Mouse (Mus musculus) liver, adult 2 months (tissue): ENCODE measurements around the gene Wwox. TPM values are rescaled to one million over a fixed set of nuclear protein-coding genes. Genes with fewer than 3 reads are reported as not detected.

Experiments used
- DNase-seq: peaks from one replicate; pipeline ENCODE4 v3.0.0-alpha.2; 2011; ENCODE audit warnings: low read depth, low spot score; ENCODE audit errors: extremely low read depth
- H3K27ac ChIP-seq: fragments of 200-500 bp; replicated peaks from 2 replicates; pipeline ENCODE4 v1.5.1; 2012; ENCODE audit warnings: low read depth, mild to moderate bottlenecking, control low read depth, inconsistent platforms, low read length; ENCODE audit not compliant: insufficient read depth
- H3K27me3 ChIP-seq: fragments of 200-500 bp; 2 replicates; pipeline ENCODE4 v1.6.1; 2012; ENCODE audit warnings: mild to moderate bottlenecking, moderate library complexity, low read length, inconsistent platforms; ENCODE audit not compliant: control insufficient read depth, insufficient read depth
- H3K36me3 ChIP-seq: fragments of 200-500 bp; 2 replicates; pipeline ENCODE4 v1.6.1; 2012; ENCODE audit warnings: low read length, inconsistent platforms; ENCODE audit not compliant: control insufficient read depth, insufficient read depth
- H3K4me1 ChIP-seq: fragments of 200-500 bp; 2 replicates; pipeline ENCODE4 v1.6.1; 2011; ENCODE audit warnings: low read length; ENCODE audit not compliant: control insufficient read depth, insufficient read depth
- H3K4me3 ChIP-seq: fragments of 200-500 bp; 2 replicates; pipeline ENCODE4 v1.5.1; 2011; ENCODE audit warnings: low read depth, mild to moderate bottlenecking, control low read depth, low read length, moderate library complexity; ENCODE audit not compliant: insufficient read depth
- H3K79me2 ChIP-seq: fragments of 200-500 bp; 2 replicates; pipeline ENCODE4 v1.6.1; 2012; ENCODE audit warnings: inconsistent platforms, mild to moderate bottlenecking, low read length, moderate library complexity; ENCODE audit not compliant: control insufficient read depth, insufficient read depth
- H3K9ac ChIP-seq: fragments of 200-500 bp; 2 replicates; pipeline ENCODE4 v1.6.1; 2012; ENCODE audit warnings: low read depth, mild to moderate bottlenecking, control low read depth, inconsistent platforms, low read length
- CTCF ChIP-seq: fragments of 200-500 bp; IDR thresholded peaks from 2 replicates; pipeline ENCODE4 v1.5.1; 2011; ENCODE audit warnings: low read depth, low read length, control low read depth
- POLR2A ChIP-seq: fragments of 200-500 bp; IDR thresholded peaks from 2 replicates; pipeline ENCODE4 v1.6.1; 2011; ENCODE audit warnings: low read length, control low read depth; ENCODE audit not compliant: insufficient read depth; ENCODE audit errors: extremely low read depth
- WGBS: fragments of 180-500 bp; shearing (Covaris S2); methylation state at CpG from one replicate; pipeline ENCODE4 v1.1.7; 2018; 5-methylcytosine and 5-hydroxymethylcytosine counted together
- polyA plus RNA-seq: library from polyadenylated mRNA; depleted of rRNA; stranded (reverse); fragments of >200 nt; gene quantifications from 2 replicates; pipeline ENCODE4 v1.2.3, GENCODE M21; 2012
- total RNA-seq: library from RNA; depleted of rRNA; stranded (reverse); fragments of >200 nt; gene quantifications from 2 replicates; pipeline ENCODE4 v1.2.3, GENCODE M21; 2014

Gene Wwox
- total and polyA plus RNA-seq, 2 experiments = 7.2 to 10.0 TPM

- WGBS = 19% methylated on average over 15 of the region's 15 CpGs
- peak overlapping the region; percentile 52; the same call in 1 of the 2 replicates for H3K9ac ChIP-seq
- no peaks in the 10 kb centered on the region for H3K79me2 ChIP-seq
- no peaks in the 10 kb centered on the region for H3K36me3 ChIP-seq
- peak; percentile 83 for DNase-seq
- TF ChIP-seq CTCF (0 out of 2 replicates have a peak, but pooled peaks have one; percentile 6), POLR2A (no peak)
- peak overlapping the region; percentile 96 for H3K27ac ChIP-seq
- no peak overlapping the region for H3K4me3 ChIP-seq
- H3K27me3 ChIP-seq = no peaks in the 10 kb centered on the region
- H3K4me1 ChIP-seq = peaks cover 21% of the 10 kb centered on the region
Measured at GRCm38 (mm10) chr8:114554966-114555365, 115.5 kb downstream of the Wwox start.

GRCm38 (mm10) chr8:114555491-114556202, 116.2 kb downstream of the Wwox start:
- no peaks in the 10 kb centered on the region for H3K36me3 ChIP-seq
- H3K4me1 ChIP-seq = peaks cover 23% of the 10 kb centered on the region
- H3K27ac ChIP-seq = peak overlapping the region; percentile 96
- no peaks in the 10 kb centered on the region for H3K27me3 ChIP-seq
- peak; percentile 86 for DNase-seq
- WGBS = 26% methylated on average over 6 of the region's 6 CpGs
- H3K9ac ChIP-seq = no peak overlapping the region
- no peaks in the 10 kb centered on the region for H3K79me2 ChIP-seq
- H3K4me3 ChIP-seq = no peak overlapping the region
- TF ChIP-seq CTCF = no peak
- TF ChIP-seq POLR2A = no peak

GRCm38 (mm10) chr8:114561191-114561590, 121.7 kb downstream of the Wwox start:
- Histone ChIP-seq H3K4me3 (no peak overlapping the region), H3K4me1 (peaks cover 31% of the 10 kb centered on the region), H3K9ac (peak overlapping the region; percentile 4; the same call in 1 of the 2 replicates), H3K27me3 (no peaks in the 10 kb centered on the region), H3K79me2 (no peaks in the 10 kb centered on the region; the same call in 1 of the 2 replicates), H3K27ac (peak overlapping the region; percentile 55), H3K36me3 (no peaks in the 10 kb centered on the region)
- DNase-seq = peak; percentile 97
- 16% methylated on average over 8 of the region's 8 CpGs for WGBS
- TF ChIP-seq POLR2A (no peak), CTCF (no peak)

GRCm38 (mm10) chr8:114562486-114562885, 123.0 kb downstream of the Wwox start:
- 92% methylated on average over 13 of the region's 13 CpGs for WGBS
- Histone ChIP-seq H3K27ac (no peak overlapping the region), H3K36me3 (no peaks in the 10 kb centered on the region), H3K79me2 (no peaks in the 10 kb centered on the region; the same call in 1 of the 2 replicates), H3K9ac (no peak overlapping the region), H3K27me3 (no peaks in the 10 kb centered on the region), H3K4me1 (peaks cover 30% of the 10 kb centered on the region), H3K4me3 (no peak overlapping the region)
- TF ChIP-seq POLR2A = no peak
- TF ChIP-seq CTCF = no peak
- no peak for DNase-seq

- Histone ChIP-seq H3K9ac (no peak overlapping the region), H3K4me3 (no peak overlapping the region), H3K27ac (peak overlapping the region; percentile 47; the same call in 1 of the 2 replicates), H3K36me3 (no peaks in the 10 kb centered on the region), H3K27me3 (no peaks in the 10 kb centered on the region), H3K4me1 (peaks cover 34% of the 10 kb centered on the region), H3K79me2 (no peaks in the 10 kb centered on the region; the same call in 1 of the 2 replicates)
- TF ChIP-seq CTCF (no peak), POLR2A (no peak)
- 19% methylated on average over 7 of the region's 7 CpGs for WGBS
- DNase-seq = peak; percentile 91
Measured at GRCm38 (mm10) chr8:114563361-114563760, 123.9 kb downstream of the Wwox start.

GRCm38 (mm10) chr8:114564036-114564435, 124.6 kb downstream of the Wwox start:
- peak; percentile 92 for DNase-seq
- Histone ChIP-seq H3K9ac (peak overlapping the region; percentile 39), H3K4me1 (peaks cover 36% of the 10 kb centered on the region), H3K27ac (peak overlapping the region; percentile 91), H3K79me2 (no peaks in the 10 kb centered on the region; the same call in 1 of the 2 replicates), H3K4me3 (no peak overlapping the region), H3K27me3 (no peaks in the 10 kb centered on the region), H3K36me3 (no peaks in the 10 kb centered on the region)
- TF ChIP-seq CTCF = no peak
- 33% methylated on average over 6 of the region's 6 CpGs for WGBS
